Mouse (Mus musculus) heart, embryonic 13.5 days (tissue): Measurements from ENCODE around the gene Masp1. TPM values are rescaled to one million over a fixed set of nuclear protein-coding genes. Genes with fewer than 3 reads are reported as not detected.

Experiments used
- ATAC-seq: fragments of 200-750 bp; cut with Nextera tagmentation; 2 replicates; pipeline ENCODE4 v1.8.0; 2017; ENCODE audit warnings: moderate TSS enrichment; ENCODE audit not compliant: insufficient number of reproducible peaks, low FRiP score, low TSS enrichment; ENCODE audit errors: extremely low read depth
- H3K27ac ChIP-seq: fragments of 300-500 bp; sonication (generic); replicated peaks from 2 replicates; pipeline ENCODE4 v1.5.1; 2015; ENCODE audit warnings: moderate library complexity, mild to moderate bottlenecking, inconsistent platforms
- H3K27me3 ChIP-seq: fragments of 300-500 bp; sonication (generic); replicated peaks from 2 replicates; pipeline ENCODE4 v1.6.1; 2015; ENCODE audit warnings: mild to moderate bottlenecking, inconsistent platforms
- H3K36me3 ChIP-seq: fragments of 300-500 bp; sonication (generic); 2 replicates; pipeline ENCODE4 v1.6.1; 2015; ENCODE audit warnings: mild to moderate bottlenecking, inconsistent platforms
- H3K4me1 ChIP-seq: fragments of 300-500 bp; sonication (generic); 2 replicates; pipeline ENCODE4 v1.6.1; 2015; ENCODE audit warnings: inconsistent platforms
- H3K4me2 ChIP-seq: fragments of 300-500 bp; sonication (generic); 2 replicates; pipeline ENCODE4 v1.6.1; 2015; ENCODE audit warnings: inconsistent platforms, mild to moderate bottlenecking, moderate library complexity
- H3K4me3 ChIP-seq: fragments of 300-500 bp; sonication (generic); 2 replicates; pipeline ENCODE4 v1.5.1; 2015; ENCODE audit warnings: moderate library complexity, mild to moderate bottlenecking, inconsistent platforms
- H3K9ac ChIP-seq: fragments of 300-500 bp; sonication (generic); 2 replicates; pipeline ENCODE4 v1.6.1; 2015; ENCODE audit warnings: inconsistent platforms, mild to moderate bottlenecking, moderate library complexity
- H3K9me3 ChIP-seq: fragments of 300-500 bp; sonication (generic); 2 replicates; pipeline ENCODE4 v1.6.1; 2016; ENCODE audit warnings: inconsistent platforms
- WGBS: fragments of 180-500 bp; shearing (Covaris S2); methylation state at CpG from one replicate; pipeline ENCODE4 v1.1.7; 2015; ENCODE audit warnings: mixed read lengths; 5-methylcytosine and 5-hydroxymethylcytosine counted together
- polyA plus RNA-seq: library from polyadenylated mRNA; unstranded; fragments of >200 nt; fragmentation: Nextera tagmentation; extraction: Ambion mirVana; gene quantifications from 2 replicates; pipeline ENCODE4 v1.2.1, GENCODE M21; 2015

Gene Masp1
- polyA plus RNA-seq, 1 experiment from 2014 or later, result 10.4 TPM

- Histone ChIP-seq H3K36me3 (no peaks in the 10 kb centered on the region), H3K4me1 (peaks cover 16% of the 10 kb centered on the region), H3K4me3 (no peak overlapping the region), H3K9ac (no peak overlapping the region), H3K27me3 (peaks cover 38% of the 10 kb centered on the region), H3K4me2 (no peak overlapping the region), H3K27ac (no peak overlapping the region), H3K9me3 (no peaks in the 10 kb centered on the region)
- no peak for ATAC-seq
- WGBS, result 73% methylated on average over 4 of the region's 4 CpGs
Measured at GRCm38 (mm10) chr16:23492783-23493182, 27.8 kb downstream of the Masp1 start.

GRCm38 (mm10) chr16:23483292-23483691 lies 37.3 kb downstream of the Masp1 start:
- no peak overlapping the region for H3K4me3 ChIP-seq
- no peak overlapping the region for H3K9ac ChIP-seq
- no peak overlapping the region for H3K4me2 ChIP-seq
- H3K9me3 ChIP-seq, result no peaks in the 10 kb centered on the region
- H3K4me1 ChIP-seq, result no peaks in the 10 kb centered on the region
- no peak overlapping the region for H3K27ac ChIP-seq
- ATAC-seq, result no peak
- peaks cover 24% of the 10 kb centered on the region for H3K27me3 ChIP-seq
- WGBS, result 62% methylated on average over 10 of the region's 10 CpGs
- no peaks in the 10 kb centered on the region for H3K36me3 ChIP-seq

- ATAC-seq, result no peak
- WGBS, result 89% methylated on average over 12 of the region's 12 CpGs
- Histone ChIP-seq H3K36me3 (no peaks in the 10 kb centered on the region), H3K9me3 (no peaks in the 10 kb centered on the region), H3K27me3 (peaks cover 24% of the 10 kb centered on the region), H3K4me2 (no peak overlapping the region), H3K9ac (no peak overlapping the region), H3K4me3 (no peak overlapping the region), H3K27ac (no peak overlapping the region), H3K4me1 (no peaks in the 10 kb centered on the region)
Measured at GRCm38 (mm10) chr16:23482846-23483245, 37.8 kb downstream of the Masp1 start.

- Histone ChIP-seq H3K4me2 (no peak overlapping the region), H3K4me1 (no peaks in the 10 kb centered on the region), H3K27ac (no peak overlapping the region), H3K9ac (no peak overlapping the region), H3K27me3 (peaks cover 24% of the 10 kb centered on the region), H3K9me3 (no peaks in the 10 kb centered on the region), H3K4me3 (no peak overlapping the region), H3K36me3 (no peaks in the 10 kb centered on the region)
- ATAC-seq, result no peak
- WGBS, result 85% methylated on average over 3 of the region's 3 CpGs
Measured at GRCm38 (mm10) chr16:23482218-23482617, 38.4 kb downstream of the Masp1 start.

GRCm38 (mm10) chr16:23479872-23480603 lies 40.6 kb downstream of the Masp1 start:
- H3K27me3 ChIP-seq, result peaks cover 19% of the 10 kb centered on the region
- no peak overlapping the region for H3K27ac ChIP-seq
- no peak for ATAC-seq
- no peak overlapping the region for H3K4me3 ChIP-seq
- H3K36me3 ChIP-seq, result no peaks in the 10 kb centered on the region
- no peaks in the 10 kb centered on the region for H3K9me3 ChIP-seq
- no peak overlapping the region for H3K9ac ChIP-seq
- WGBS, result 77% methylated on average over 7 of the region's 7 CpGs
- H3K4me2 ChIP-seq, result no peak overlapping the region
- H3K4me1 ChIP-seq, result no peaks in the 10 kb centered on the region

- ATAC-seq, result no peak
- no peak overlapping the region for H3K9ac ChIP-seq
- H3K36me3 ChIP-seq, result no peaks in the 10 kb centered on the region
- H3K27me3 ChIP-seq, result 0 out of 2 replicates have a peak, but pooled peaks cover 3% of the 10 kb centered on the region
- no peak overlapping the region for H3K4me3 ChIP-seq
- H3K27ac ChIP-seq, result no peak overlapping the region
- no peak overlapping the region for H3K4me2 ChIP-seq
- H3K9me3 ChIP-seq, result no peaks in the 10 kb centered on the region
- no peaks in the 10 kb centered on the region for H3K4me1 ChIP-seq
Measured at GRCm38 (mm10) chr16:23476598-23476997, 44.0 kb downstream of the Masp1 start.

- H3K27ac ChIP-seq, result no peak overlapping the region
- 0 out of 2 replicates have a peak, but pooled peaks cover 3% of the 10 kb centered on the region for H3K27me3 ChIP-seq
- H3K4me3 ChIP-seq, result no peak overlapping the region
- no peak for ATAC-seq
- WGBS, result 79% methylated on average over 4 of the region's 4 CpGs
- H3K36me3 ChIP-seq, result no peaks in the 10 kb centered on the region
- no peaks in the 10 kb centered on the region for H3K4me1 ChIP-seq
- H3K9ac ChIP-seq, result no peak overlapping the region
- no peak overlapping the region for H3K4me2 ChIP-seq
- no peaks in the 10 kb centered on the region for H3K9me3 ChIP-seq
Measured at GRCm38 (mm10) chr16:23475651-23476050, 45.0 kb downstream of the Masp1 start.

- H3K4me3 ChIP-seq, result no peak overlapping the region
Measured at GRCm38 (mm10) chr16:23472046-23472445, 48.6 kb downstream of the Masp1 start.

GRCm38 (mm10) chr16:23471551-23471950 lies 49.1 kb downstream of the Masp1 start:
- no peak for ATAC-seq
- Histone ChIP-seq H3K27ac (no peak overlapping the region), H3K4me2 (no peak overlapping the region), H3K36me3 (no peaks in the 10 kb centered on the region; the same call in 1 of the 2 replicates), H3K4me1 (peaks cover 3% of the 10 kb centered on the region; the same call in 1 of the 2 replicates), H3K4me3 (no peak overlapping the region), H3K9ac (no peak overlapping the region), H3K9me3 (no peaks in the 10 kb centered on the region), H3K27me3 (no peaks in the 10 kb centered on the region)
- 64% methylated on average over 6 of the region's 6 CpGs for WGBS

More at GRCm38 (mm10) chr16:23472046-23472445, 48.6 kb downstream of the Masp1 start:
- Histone ChIP-seq H3K9ac (no peak overlapping the region), H3K4me1 (peaks cover 3% of the 10 kb centered on the region; the same call in 1 of the 2 replicates), H3K27ac (no peak overlapping the region), H3K36me3 (no peaks in the 10 kb centered on the region; the same call in 1 of the 2 replicates), H3K27me3 (no peaks in the 10 kb centered on the region), H3K4me2 (no peak overlapping the region), H3K9me3 (no peaks in the 10 kb centered on the region)
- WGBS, result 66% methylated on average over 3 of the region's 3 CpGs
- no peak for ATAC-seq

- no peaks in the 10 kb centered on the region for H3K9me3 ChIP-seq
- H3K27ac ChIP-seq, result no peak overlapping the region
- ATAC-seq, result no peak
- H3K9ac ChIP-seq, result no peak overlapping the region
- no peaks in the 10 kb centered on the region for H3K27me3 ChIP-seq
- no peak overlapping the region for H3K4me2 ChIP-seq
- no peaks in the 10 kb centered on the region for H3K36me3 ChIP-seq
- WGBS, result 63% methylated on average over 4 of the region's 4 CpGs
- no peaks in the 10 kb centered on the region; the same call in 1 of the 2 replicates for H3K4me1 ChIP-seq
- no peak overlapping the region for H3K4me3 ChIP-seq
Measured at GRCm38 (mm10) chr16:23463671-23464347, 56.8 kb downstream of the Masp1 start.

GRCm38 (mm10) chr16:23458906-23459588 lies 61.6 kb downstream of the Masp1 start:
- Histone ChIP-seq H3K9ac (no peak overlapping the region), H3K27me3 (no peaks in the 10 kb centered on the region), H3K36me3 (no peaks in the 10 kb centered on the region), H3K27ac (no peak overlapping the region), H3K9me3 (no peaks in the 10 kb centered on the region), H3K4me1 (peaks cover 13% of the 10 kb centered on the region), H3K4me2 (no peak overlapping the region), H3K4me3 (no peak overlapping the region)
- 49% methylated on average over 7 of the region's 7 CpGs for WGBS
- no peak for ATAC-seq
